Mouse (Mus musculus) limb, embryonic 11.5 days (tissue): ENCODE results near the gene Gm47289. TPM values are rescaled to one million over a fixed set of nuclear protein-coding genes. Genes with fewer than 3 reads are reported as not detected.

Experiments
- ATAC-seq: fragments of 200-750 bp; cut with Nextera tagmentation; 2 replicates; pipeline ENCODE4 v1.8.0; 2017; ENCODE audit warnings: low read depth; ENCODE audit not compliant: insufficient number of reproducible peaks, low FRiP score, low TSS enrichment
- DNase-seq: peaks from one replicate; pipeline ENCODE4 v3.0.0-alpha.2; 2015; ENCODE audit warnings: low spot score
- H3K27ac ChIP-seq: fragments of 300-500 bp; sonication (generic); replicated peaks from 2 replicates; pipeline ENCODE4 v1.5.1; 2014; ENCODE audit warnings: low read depth, mild to moderate bottlenecking, low read length
- H3K27me3 ChIP-seq: fragments of 300-500 bp; sonication (generic); 2 replicates; pipeline ENCODE4 v1.6.1; 2014; ENCODE audit warnings: mild to moderate bottlenecking, low read length, mixed read lengths; ENCODE audit not compliant: control insufficient read depth, insufficient read depth
- H3K36me3 ChIP-seq: fragments of 300-500 bp; sonication (generic); 2 replicates; pipeline ENCODE4 v1.6.1; 2014; ENCODE audit warnings: mild to moderate bottlenecking, low read length, moderate library complexity, mixed read lengths; ENCODE audit not compliant: control insufficient read depth, insufficient read depth
- H3K4me1 ChIP-seq: fragments of 300-500 bp; sonication (generic); 2 replicates; pipeline ENCODE4 v1.6.1; 2014; ENCODE audit warnings: low read length, mixed read lengths; ENCODE audit not compliant: control insufficient read depth, insufficient read depth
- H3K4me2 ChIP-seq: fragments of 300-500 bp; sonication (generic); 2 replicates; pipeline ENCODE4 v1.6.1; 2014; ENCODE audit warnings: low read depth, mild to moderate bottlenecking, moderate library complexity; ENCODE audit not compliant: severe bottlenecking
- H3K4me3 ChIP-seq: fragments of 300-500 bp; sonication (generic); 2 replicates; pipeline ENCODE4 v1.5.1; 2014; ENCODE audit warnings: low read depth, low read length
- H3K9ac ChIP-seq: fragments of 300-500 bp; sonication (generic); 2 replicates; pipeline ENCODE4 v1.6.1; 2014; ENCODE audit warnings: mild to moderate bottlenecking, low read length
- H3K9me3 ChIP-seq: fragments of 300-500 bp; sonication (generic); 2 replicates; pipeline ENCODE4 v1.6.1; 2016; ENCODE audit warnings: low read length; ENCODE audit not compliant: control insufficient read depth
- WGBS: fragments of 180-500 bp; shearing (Covaris S2); extraction: QIAGEN DNeasy Blood & Tissue Kit; methylation state at CpG from one replicate; pipeline ENCODE4 v1.1.7; 2014; 5-methylcytosine and 5-hydroxymethylcytosine counted together
- polyA plus RNA-seq: library from polyadenylated mRNA; unstranded; fragments of >200 nt; fragmentation: Nextera tagmentation; extraction: Ambion mirVana; gene quantifications from 2 replicates; pipeline ENCODE4 v1.2.1, GENCODE M21; 2014

Gene Gm47289
- polyA plus RNA-seq, 1 experiment from 2014 or later: not detected

DNA sequence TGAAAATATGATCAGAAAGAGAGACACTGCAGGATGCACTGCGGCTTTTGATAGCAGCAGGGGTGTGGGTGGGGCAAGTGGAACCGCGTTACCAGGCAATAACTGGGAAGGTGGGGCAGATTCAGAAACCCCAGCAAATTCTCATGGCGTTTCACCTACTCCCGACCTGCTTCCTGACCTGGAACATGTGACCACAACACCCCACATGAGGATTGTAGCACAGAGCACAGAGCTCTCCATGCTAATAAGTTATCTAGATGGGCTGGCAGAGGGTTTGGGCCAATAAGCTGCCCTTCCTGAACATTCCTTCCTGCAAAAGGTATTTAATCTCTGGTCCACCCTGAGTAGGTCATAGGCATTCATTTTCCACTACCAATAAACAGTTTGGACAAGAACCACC, 28.3 kb upstream of the Gm47289 start:
- H3K9ac ChIP-seq: no peak overlapping the region
- ATAC-seq (no peak), DNase-seq (no peak)
- no peaks in the 10 kb centered on the region for H3K9me3 ChIP-seq
- H3K27ac ChIP-seq: no peak overlapping the region
- 50% methylated on average over 5 of the region's 5 CpGs for WGBS
- H3K27me3 ChIP-seq: no peaks in the 10 kb centered on the region
- no peaks in the 10 kb centered on the region for H3K36me3 ChIP-seq
- no peak overlapping the region for H3K4me3 ChIP-seq
- no peak overlapping the region for H3K4me2 ChIP-seq
- H3K4me1 ChIP-seq: no peaks in the 10 kb centered on the region

DNA sequence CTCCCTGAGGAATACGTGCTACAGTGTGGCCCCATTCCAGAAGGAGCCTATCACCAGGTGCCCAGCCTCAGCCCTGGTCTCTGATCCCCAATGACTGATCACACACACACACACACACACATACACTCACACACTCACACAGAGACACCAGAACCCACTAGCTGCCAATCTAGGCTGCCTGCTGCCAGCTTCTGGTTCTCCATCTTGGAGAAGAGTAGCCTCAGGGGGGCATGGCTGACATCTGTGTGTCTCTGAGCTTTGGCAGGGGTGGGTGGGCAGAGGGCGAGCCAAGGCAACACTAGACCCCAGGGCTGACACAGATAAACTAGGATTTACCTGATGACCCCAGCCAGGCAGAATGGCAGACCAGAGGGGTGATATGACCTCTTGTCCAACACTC, 20.1 kb upstream of the Gm47289 start:
- H3K4me1 ChIP-seq: no peaks in the 10 kb centered on the region
- no peaks in the 10 kb centered on the region for H3K9me3 ChIP-seq
- ATAC-seq: no peak
- H3K27ac ChIP-seq: no peak overlapping the region
- WGBS: 91% methylated on average over 2 of the region's 2 CpGs
- H3K36me3 ChIP-seq: no peaks in the 10 kb centered on the region
- H3K4me3 ChIP-seq: no peak overlapping the region
- no peaks in the 10 kb centered on the region for H3K27me3 ChIP-seq
- no peak overlapping the region for H3K4me2 ChIP-seq
- no peak for DNase-seq
- H3K9ac ChIP-seq: no peak overlapping the region

DNA sequence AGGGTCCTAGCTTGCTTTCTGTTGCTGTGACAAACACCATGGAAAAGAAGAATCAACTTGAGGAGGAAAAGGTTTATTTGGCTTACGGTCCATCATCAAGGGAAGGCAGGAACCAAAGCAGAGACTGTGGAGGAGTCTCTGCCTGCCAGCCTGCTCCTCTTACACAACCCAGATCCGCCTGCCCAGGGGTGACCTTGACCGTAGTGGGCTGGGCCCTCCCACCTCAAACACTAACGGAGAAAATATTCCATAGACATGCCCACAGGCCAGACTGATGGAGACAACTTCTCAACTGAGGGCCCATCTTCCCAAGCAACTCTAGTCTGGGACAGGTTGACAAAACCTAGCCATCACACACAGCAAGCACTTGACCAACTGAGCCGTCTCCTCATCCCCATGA, 16.9 kb upstream of the Gm47289 start:
- H3K9ac ChIP-seq: no peak overlapping the region
- H3K36me3 ChIP-seq: no peaks in the 10 kb centered on the region
- no peaks in the 10 kb centered on the region for H3K9me3 ChIP-seq
- no peaks in the 10 kb centered on the region for H3K27me3 ChIP-seq
- WGBS: 89% methylated on average over 5 of the region's 5 CpGs
- DNase-seq (no peak), ATAC-seq (no peak)
- H3K4me2 ChIP-seq: no peak overlapping the region
- no peak overlapping the region for H3K4me3 ChIP-seq
- H3K27ac ChIP-seq: no peak overlapping the region
- H3K4me1 ChIP-seq: no peaks in the 10 kb centered on the region

DNA sequence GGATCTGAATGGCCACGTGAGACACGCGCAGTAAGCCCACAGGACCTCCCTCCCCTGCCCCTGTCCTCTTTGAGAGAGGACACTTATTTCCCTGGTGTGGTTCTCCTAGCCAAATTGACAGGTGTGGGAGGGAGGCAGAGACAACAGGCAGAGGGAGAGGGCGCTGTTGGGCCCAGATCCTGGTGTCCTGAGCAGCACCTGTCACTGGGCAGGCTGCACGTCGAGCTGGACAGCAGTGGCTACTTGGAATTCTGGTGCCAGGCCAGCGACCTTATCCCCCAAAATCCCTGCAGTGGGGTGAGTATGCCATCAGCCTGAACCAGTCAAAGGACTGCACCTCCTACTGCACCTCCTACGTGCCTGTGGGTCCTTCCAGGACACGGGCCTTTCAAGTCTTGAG, 15.6 kb upstream of the Gm47289 start:
- no peak for ATAC-seq
- H3K4me1 ChIP-seq: no peaks in the 10 kb centered on the region
- WGBS: 74% methylated on average over 9 of the region's 9 CpGs

GRCm38 (mm10) chr9:119144696-119145095, 14.3 kb upstream of the Gm47289 start:
- ATAC-seq: no peak
- no peak overlapping the region for H3K27ac ChIP-seq
- no peak overlapping the region for H3K9ac ChIP-seq
- no peaks in the 10 kb centered on the region for H3K4me1 ChIP-seq
- H3K9me3 ChIP-seq: no peaks in the 10 kb centered on the region
- H3K4me3 ChIP-seq: no peak overlapping the region
- H3K4me2 ChIP-seq: no peak overlapping the region
- no peak for DNase-seq
- H3K27me3 ChIP-seq: no peaks in the 10 kb centered on the region
- H3K36me3 ChIP-seq: no peaks in the 10 kb centered on the region
- 89% methylated on average over 8 of the region's 8 CpGs for WGBS

More for the DNA sequence above, 15.6 kb upstream of the Gm47289 start:
- Histone ChIP-seq H3K27ac (no peak overlapping the region), H3K4me3 (no peak overlapping the region), H3K9ac (no peak overlapping the region), H3K9me3 (no peaks in the 10 kb centered on the region), H3K27me3 (no peaks in the 10 kb centered on the region), H3K36me3 (no peaks in the 10 kb centered on the region), H3K4me2 (no peak overlapping the region)
- DNase-seq: no peak

DNA sequence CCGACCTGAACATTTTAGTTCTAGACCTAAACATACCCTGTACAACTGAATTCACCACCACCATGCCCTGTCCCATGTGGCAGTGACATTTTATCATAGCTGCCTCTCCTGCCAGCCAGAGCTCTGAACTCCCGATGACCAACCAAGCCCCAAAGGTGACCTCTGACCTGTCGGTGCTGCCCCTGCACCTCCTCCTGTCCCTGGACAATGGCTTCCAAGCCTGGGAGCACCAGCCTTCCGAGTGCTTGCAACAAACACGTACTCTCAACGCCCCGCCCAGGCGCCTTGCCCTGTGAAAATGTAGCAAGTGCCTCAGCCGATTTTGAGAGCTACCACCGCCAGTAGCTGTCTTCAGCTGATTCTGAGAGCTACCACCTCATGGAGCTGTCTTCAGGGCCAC, 13.8 kb upstream of the Gm47289 start:
- ATAC-seq (no peak), DNase-seq (no peak)
- no peak overlapping the region for H3K4me3 ChIP-seq

DNA sequence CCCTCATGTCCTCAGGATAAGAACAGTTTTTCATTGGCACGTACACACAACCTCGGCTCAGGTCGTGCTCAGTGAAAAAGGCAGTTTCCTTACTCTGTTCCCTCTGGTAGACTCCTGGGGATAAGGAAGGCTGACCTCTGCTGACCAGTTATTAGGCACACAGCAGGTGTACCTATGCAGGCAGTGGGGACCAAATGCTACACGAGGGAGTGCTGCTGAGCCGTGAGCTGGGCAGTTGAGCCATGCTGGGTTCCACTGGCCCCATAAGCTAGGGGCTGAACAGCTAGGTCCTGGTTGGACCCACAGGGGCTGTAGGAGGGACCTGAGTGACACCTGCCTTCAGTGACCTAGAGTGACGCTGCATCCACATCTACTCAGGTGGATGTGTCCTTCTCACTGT, 13.3 kb upstream of the Gm47289 start:
- Histone ChIP-seq H3K9me3 (no peaks in the 10 kb centered on the region), H3K27me3 (no peaks in the 10 kb centered on the region), H3K4me3 (no peak overlapping the region), H3K9ac (no peak overlapping the region), H3K4me1 (no peaks in the 10 kb centered on the region), H3K36me3 (no peaks in the 10 kb centered on the region), H3K27ac (no peak overlapping the region), H3K4me2 (no peak overlapping the region)
- ATAC-seq (no peak), DNase-seq (no peak)
- 69% methylated on average over 6 of the region's 6 CpGs for WGBS

More for the DNA sequence above, 13.8 kb upstream of the Gm47289 start:
- H3K4me1 ChIP-seq: no peaks in the 10 kb centered on the region
- no peak overlapping the region for H3K4me2 ChIP-seq
- H3K36me3 ChIP-seq: no peaks in the 10 kb centered on the region
- no peaks in the 10 kb centered on the region for H3K9me3 ChIP-seq
- 67% methylated on average over 10 of the region's 10 CpGs for WGBS
- no peaks in the 10 kb centered on the region for H3K27me3 ChIP-seq
- H3K9ac ChIP-seq: no peak overlapping the region
- H3K27ac ChIP-seq: no peak overlapping the region

GRCm38 (mm10) chr9:119146098-119146770, 12.7 kb upstream of the Gm47289 start:
- WGBS: 82% methylated on average over 13 of the region's 13 CpGs
- ATAC-seq: no peak
- Histone ChIP-seq H3K27ac (no peak overlapping the region), H3K4me3 (no peak overlapping the region), H3K4me1 (no peaks in the 10 kb centered on the region), H3K9me3 (no peaks in the 10 kb centered on the region), H3K9ac (no peak overlapping the region), H3K27me3 (no peaks in the 10 kb centered on the region), H3K36me3 (no peaks in the 10 kb centered on the region), H3K4me2 (no peak overlapping the region)
- no peak for DNase-seq

DNA sequence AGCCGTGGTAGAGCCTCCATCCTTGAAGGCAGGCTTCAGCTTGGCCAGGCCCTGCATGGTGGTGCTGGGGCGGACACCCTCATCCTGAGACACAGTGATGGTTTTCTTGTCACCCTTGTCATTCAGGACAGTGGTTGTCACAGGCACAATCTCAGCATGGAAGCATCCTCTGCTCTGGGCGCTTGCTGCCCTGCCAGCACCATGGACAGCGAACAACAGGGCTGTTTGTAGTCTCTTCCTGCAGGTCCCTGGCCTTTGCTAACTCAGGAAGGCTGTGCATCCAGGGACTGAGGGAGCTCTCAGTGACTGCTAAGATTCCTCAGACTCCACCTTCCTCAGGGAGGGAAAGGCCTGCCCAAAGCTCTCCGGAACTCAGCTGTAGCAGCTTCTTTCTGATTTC, 9.4 kb upstream of the Gm47289 start:
- 23% methylated on average over 5 of the region's 5 CpGs for WGBS
- Histone ChIP-seq H3K9ac (no peak overlapping the region), H3K27ac (no peak overlapping the region), H3K4me2 (no peak overlapping the region), H3K4me1 (no peaks in the 10 kb centered on the region), H3K4me3 (no peak overlapping the region), H3K36me3 (no peaks in the 10 kb centered on the region), H3K9me3 (no peaks in the 10 kb centered on the region), H3K27me3 (no peaks in the 10 kb centered on the region)
- DNase-seq (peak; percentile 88), ATAC-seq (no peak)
